Mouse (Mus musculus) stomach, postnatal 0 days (tissue): ENCODE measurements around the gene Rgs3.

Source experiments
- CTCF ChIP-seq: IDR thresholded peaks from 2 replicates; pipeline ENCODE4 v1.5.1; 2016; ENCODE audit warnings: antibody characterized with exemption, low read depth, mild to moderate bottlenecking, moderate library complexity
- EP300 ChIP-seq: optimal IDR thresholded peaks from 2 replicates; pipeline ENCODE3; 2016; ENCODE audit warnings: antibody characterized with exemption

DNA sequence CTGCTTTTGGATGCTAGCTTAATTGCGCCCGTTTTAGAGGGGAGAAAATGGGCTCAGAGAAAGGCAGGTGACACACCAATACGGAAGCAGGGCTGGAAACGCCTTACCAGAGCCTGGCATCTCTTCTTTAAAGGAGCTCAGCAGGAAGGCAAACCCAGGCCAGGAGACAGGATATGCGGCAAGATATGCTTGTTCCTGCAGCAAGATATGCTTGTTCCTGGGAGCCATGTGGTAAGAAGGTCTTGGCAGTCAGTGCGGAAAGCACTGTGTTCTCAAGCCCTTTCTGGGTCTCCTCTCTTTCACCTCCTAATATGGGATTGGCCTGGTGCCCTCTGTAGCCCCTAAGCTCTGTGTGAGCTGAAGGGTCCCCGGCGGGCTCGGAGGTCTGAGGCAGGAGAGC lies 176.2 kb downstream of the Rgs3 start:
- TF ChIP-seq CTCF (no peak), EP300 (no peak)
